Mouse (Mus musculus) olfactory bulb, adult 2 months (tissue): ENCODE results near the gene Brd1.

Experiments
- CTCF ChIP-seq: fragments of 200-500 bp; IDR thresholded peaks from 2 replicates; pipeline ENCODE4 v1.5.1; 2012; ENCODE audit warnings: low read depth, mild to moderate bottlenecking, low read length, moderate library complexity; ENCODE audit not compliant: insufficient read depth
- POLR2A ChIP-seq: fragments of 200-500 bp; IDR thresholded peaks from 2 replicates; pipeline ENCODE4 v1.6.1; 2012; ENCODE audit warnings: mild to moderate bottlenecking, low read depth, low read length, moderate library complexity; ENCODE audit not compliant: insufficient read depth

GRCm38 (mm10) chr15:88686725-88687124 lies 47.3 kb downstream of the Brd1 start:
- TF ChIP-seq CTCF: no peak
- no peak for TF ChIP-seq POLR2A
